ENCODE assay signal across 30 mouse cellular contexts in genomic region chr11:46698278-46698655, GRCm38 (mm10). TPM values are rescaled to one million over a fixed set of nuclear protein-coding genes. Genes with fewer than 3 reads are reported as not detected.
A peak's percentile ranks its signal among the peaks of the same experiment; 100 is the strongest.
DNase-seq lines count a peak whose midpoint lies in the region; ATAC-seq and TF ChIP-seq lines count a peak whose summit lies in the region.
"Had no signal": no experiment of that assay in that cellular context is flagged by ENCODE, and none has a peak within 500 bp of the region (broad histone marks: within the 10 kb centered on the region; RNA-seq: fewer than 3 reads in every experiment).

No protein-coding gene starts in this region.

- H3K36me3 ChIP-seq in kidney, adult 2 months (ENCODE audit: control insufficient read depth, insufficient read depth, low read length): no peaks in the 10 kb centered on the region
- no peaks in the 10 kb centered on the region for H3K36me3 ChIP-seq in liver, embryonic 15.5 days (replicated peaks)
- no peaks in the 10 kb centered on the region for H3K36me3 ChIP-seq in liver, embryonic 12.5 days
- H3K36me3 ChIP-seq in liver, postnatal 0 days (replicated peaks; ENCODE audit: insufficient read depth, low read length): no peaks in the 10 kb centered on the region
- H3K36me3 ChIP-seq in heart, adult 2 months (ENCODE audit: control insufficient read depth, insufficient read depth, low read length): no peaks in the 10 kb centered on the region
- H3K36me3 ChIP-seq: forebrain, embryonic 10.5 days; heart, embryonic 12.5 days; heart, embryonic 15.5 days; hindbrain, embryonic 10.5 days; hindbrain, embryonic 13.5 days had no signal

- peak overlapping the region; percentile 93 for H3K27ac ChIP-seq in kidney, adult 2 months (ENCODE audit: insufficient read depth, low read depth, low read length)
- 0 out of 2 replicates have a peak overlapping the region, but pooled peaks have one; percentile 29 for H3K27ac ChIP-seq in liver, embryonic 15.5 days (replicated peaks)
- no peak overlapping the region for H3K27ac ChIP-seq in liver, embryonic 12.5 days
- H3K27ac ChIP-seq in liver, postnatal 0 days (ENCODE audit: low read depth): no peak overlapping the region
- H3K27ac ChIP-seq in heart, adult 2 months: no peak overlapping the region
- H3K27ac ChIP-seq: forebrain, embryonic 10.5 days; forebrain, embryonic 13.5 days; heart, embryonic 15.5 days; hindbrain, embryonic 10.5 days; hindbrain, embryonic 13.5 days had no signal

- TF ChIP-seq CTCF in kidney, adult 2 months (conservative IDR thresholded peaks at IDR 0.05; ENCODE audit: insufficient read depth, insufficient read length, low read depth, low read length): no peak
- no peak for TF ChIP-seq CTCF in liver, postnatal 0 days (IDR thresholded peaks at IDR 0.05; ENCODE audit: low read depth)
- TF ChIP-seq CTCF in heart, adult 2 months (IDR thresholded peaks at IDR 0.05): no peak

- WGBS in kidney, adult 2 months: 75% methylated on average over 6 of the region's 6 CpGs
- WGBS in liver, embryonic 15.5 days (ENCODE audit: insufficient replicate concordance): 54% methylated on average over 6 of the region's 6 CpGs
- WGBS in liver, embryonic 12.5 days (ENCODE audit: insufficient replicate concordance): 54% methylated on average over 6 of the region's 6 CpGs
- WGBS in liver, postnatal 0 days (ENCODE audit: insufficient replicate concordance): 61% methylated on average over 6 of the region's 6 CpGs
- 69% methylated on average over 6 of the region's 6 CpGs for WGBS in heart, adult 2 months

- H3K4me1 ChIP-seq in kidney, adult 2 months (ENCODE audit: control insufficient read depth, insufficient read depth, low read length): peaks cover 3% of the 10 kb centered on the region; the same call in 1 of the 2 replicates
- H3K4me1 ChIP-seq in liver, embryonic 15.5 days (replicated peaks): no peaks in the 10 kb centered on the region
- no peaks in the 10 kb centered on the region for H3K4me1 ChIP-seq in liver, embryonic 12.5 days
- no peaks in the 10 kb centered on the region for H3K4me1 ChIP-seq in liver, postnatal 0 days (ENCODE audit: insufficient read depth)
- H3K4me1 ChIP-seq in heart, adult 2 months (ENCODE audit: control insufficient read depth, insufficient read depth, low read length): no peaks in the 10 kb centered on the region
- H3K4me1 ChIP-seq: forebrain, embryonic 10.5 days; forebrain, embryonic 13.5 days; heart, embryonic 15.5 days; hindbrain, embryonic 10.5 days; hindbrain, embryonic 13.5 days had no signal

- no peak for TF ChIP-seq POLR2A in kidney, adult 2 months (IDR thresholded peaks at IDR 0.05; ENCODE audit: low read depth, low read length)
- TF ChIP-seq POLR2A in heart, adult 2 months (IDR thresholded peaks at IDR 0.05; ENCODE audit: insufficient read depth, low read depth, low read length): no peak

- intact Hi-C loops in heart, adult 2 months (cut with DNase I): no loop called here

- no peak for ATAC-seq in liver, embryonic 15.5 days (ENCODE audit: insufficient read depth)
- no peak for ATAC-seq in liver, embryonic 12.5 days
- ATAC-seq in liver, postnatal 0 days: no peak
- ATAC-seq: activated CD4-positive, CD25-positive, alpha-beta regulatory T cell, adult 4 months; CD4-positive, CD25-positive, alpha-beta regulatory T cell, adult 4 months; forebrain, embryonic 13.5 days; forebrain, embryonic 16.5 days; hindbrain, embryonic 16.5 days had no signal

- H3K79me2 ChIP-seq in heart, adult 2 months (replicated peaks; ENCODE audit: control insufficient read depth, insufficient read depth, low read length): no peaks in the 10 kb centered on the region

- H3K9ac ChIP-seq in liver, embryonic 15.5 days: no peak overlapping the region
- no peak overlapping the region for H3K9ac ChIP-seq in liver, embryonic 12.5 days
- H3K9ac ChIP-seq in liver, postnatal 0 days (replicated peaks): no peak overlapping the region
- no peak overlapping the region for H3K9ac ChIP-seq in heart, adult 2 months (ENCODE audit: low read depth, low read length)
- H3K9ac ChIP-seq: forebrain, embryonic 13.5 days; heart, embryonic 12.5 days; heart, embryonic 15.5 days; hindbrain, embryonic 13.5 days had no signal

- no peak for DNase-seq in kidney, adult 2 months
- no peak for DNase-seq in kidney, adult 11 months
- DNase-seq in liver, postnatal 0 days: no peak
- DNase-seq in heart, adult 2 months: no peak
- DNase-seq: adrenal gland, adult 8-10 months; adrenal gland, postnatal 25 days; cerebellum, adult 18-20 months; cerebellum, adult 9-10 months; cerebellum, postnatal 14 days; gastrocnemius, postnatal 10 days; gastrocnemius, postnatal 36 days; heart, postnatal 10 days; heart, postnatal 36 days had no signal

- TF ChIP-seq EP300 in liver, postnatal 0 days (IDR thresholded peaks at IDR 0.05; ENCODE audit: low read depth): no peak
- TF ChIP-seq EP300 in heart, adult 2 months (IDR thresholded peaks at IDR 0.05; ENCODE audit: insufficient read depth, low read depth, low read length): no peak

- no peaks in the 10 kb centered on the region for H3K9me3 ChIP-seq in liver, embryonic 15.5 days (replicated peaks)
- H3K9me3 ChIP-seq in liver, embryonic 12.5 days (replicated peaks): 0 out of 2 replicates have a peak, but pooled peaks cover 4% of the 10 kb centered on the region
- no peaks in the 10 kb centered on the region for H3K9me3 ChIP-seq in liver, postnatal 0 days (ENCODE audit: low read length)
- H3K9me3 ChIP-seq: forebrain, embryonic 13.5 days; heart, embryonic 12.5 days; heart, embryonic 15.5 days; hindbrain, embryonic 10.5 days had no signal

- H3K4me3 ChIP-seq in kidney, adult 2 months (ENCODE audit: insufficient read depth, low read depth, low read length): peak overlapping the region; percentile 47
- no peak overlapping the region for H3K4me3 ChIP-seq in liver, embryonic 15.5 days (replicated peaks)
- H3K4me3 ChIP-seq in liver, embryonic 12.5 days: no peak overlapping the region
- H3K4me3 ChIP-seq in liver, postnatal 0 days (ENCODE audit: low read depth, low read length): no peak overlapping the region
- H3K4me3 ChIP-seq in heart, adult 2 months: no peak overlapping the region
- H3K4me3 ChIP-seq: forebrain, embryonic 10.5 days; forebrain, embryonic 13.5 days; heart, embryonic 12.5 days; heart, embryonic 15.5 days; hindbrain, embryonic 10.5 days; hindbrain, embryonic 13.5 days had no signal

- no peaks in the 10 kb centered on the region for H3K27me3 ChIP-seq in kidney, adult 2 months (replicated peaks; ENCODE audit: control insufficient read depth, insufficient read depth, low read length)
- no peaks in the 10 kb centered on the region for H3K27me3 ChIP-seq in liver, embryonic 15.5 days
- H3K27me3 ChIP-seq in liver, embryonic 12.5 days (replicated peaks): no peaks in the 10 kb centered on the region
- H3K27me3 ChIP-seq in liver, postnatal 0 days (ENCODE audit: insufficient read depth, low read length): no peaks in the 10 kb centered on the region
- H3K27me3 ChIP-seq in heart, adult 2 months (ENCODE audit: control insufficient read depth, insufficient read depth, low read length): no peaks in the 10 kb centered on the region
- H3K27me3 ChIP-seq: forebrain, embryonic 13.5 days; heart, embryonic 12.5 days; heart, embryonic 15.5 days; hindbrain, embryonic 13.5 days had no signal

- H3K4me2 ChIP-seq in liver, embryonic 15.5 days: peak overlapping the region; percentile 32; the same call in 1 of the 2 replicates
- H3K4me2 ChIP-seq in liver, embryonic 12.5 days: no peak overlapping the region
- peak overlapping the region; percentile 30; the same call in 1 of the 2 replicates for H3K4me2 ChIP-seq in liver, postnatal 0 days (ENCODE audit: low read depth, low read length)
- H3K4me2 ChIP-seq: forebrain, embryonic 13.5 days; heart, embryonic 12.5 days; heart, embryonic 15.5 days; hindbrain, embryonic 13.5 days had no signal

RNA-seq across cellular contexts. Expression of gene Timd2, which starts 8.6 kb away (rescaled TPM):
- polyA plus RNA-seq in kidney, adult 2 months (2012; rRNA removed): 7.5 and 10.1 TPM in 2 replicates
- polyA plus RNA-seq in liver, embryonic 15.5 days (2015; fragmentation: Nextera tagmentation; extraction: Ambion mirVana): 49.7 and 60.1 TPM in 2 replicates
- polyA plus RNA-seq in liver, embryonic 12.5 days (2016; fragmentation: Nextera tagmentation; extraction: Ambion mirVana): 9.8 and 10.3 TPM in 2 replicates
- polyA plus RNA-seq in liver, postnatal 0 days (2015; fragmentation: Nextera tagmentation; extraction: Ambion mirVana): 49.1 and 49.2 TPM in 2 replicates
- not detected for total RNA-seq in heart, adult 2 months (2021)
- polyA plus RNA-seq in heart, adult 2 months (2012; rRNA removed): not detected in 2 replicates
- total RNA-seq: adrenal gland, adult 8-10 months; adrenal gland, postnatal 25 days; gastrocnemius, adult 18-20 months; gastrocnemius, postnatal 10 days; gastrocnemius, postnatal 36 days; granulocyte monocyte progenitor cell, adult 5-6 weeks; heart, postnatal 10 days; heart, postnatal 36 days had no signal
- polyA plus RNA-seq: brain, embryonic 14.5 days; C2C12; embryonic facial prominence, embryonic 11.5 days; forebrain, embryonic 13.5 days; heart, embryonic 15.5 days; hindbrain, embryonic 13.5 days; hindbrain, embryonic 16.5 days had no signal

RNA-seq across cellular contexts. Expression of gene Havcr1, which starts 36.6 kb away (rescaled TPM):
- polyA plus RNA-seq in kidney, adult 2 months (2012; rRNA removed): 23.4 and 31.7 TPM in 2 replicates
- polyA plus RNA-seq in liver, embryonic 15.5 days (2015; fragmentation: Nextera tagmentation; extraction: Ambion mirVana): 0.09 TPM in 1 of 2 replicates, not detected in the other
- not detected in 2 replicates for polyA plus RNA-seq in liver, embryonic 12.5 days (2016; fragmentation: Nextera tagmentation; extraction: Ambion mirVana)
- polyA plus RNA-seq in liver, postnatal 0 days (2015; fragmentation: Nextera tagmentation; extraction: Ambion mirVana): 0.07 TPM in 1 of 2 replicates, not detected in the other
- not detected for total RNA-seq in heart, adult 2 months (2021)
- polyA plus RNA-seq in heart, adult 2 months (2012; rRNA removed): not detected in 2 replicates
- total RNA-seq: adrenal gland, postnatal 25 days; gastrocnemius, adult 18-20 months; gastrocnemius, postnatal 36 days; granulocyte monocyte progenitor cell, adult 5-6 weeks; heart, postnatal 10 days; heart, postnatal 36 days had no signal
- polyA plus RNA-seq: activated CD4-positive, CD25-positive, alpha-beta regulatory T cell, adult 4 months; C2C12; embryonic facial prominence, embryonic 11.5 days; forebrain, embryonic 10.5 days; forebrain, embryonic 13.5 days; forebrain, embryonic 16.5 days; heart, embryonic 12.5 days; hindbrain, embryonic 13.5 days; hindbrain, embryonic 16.5 days had no signal

Comparison
In these comparisons a context has a peak if more than half of its experiments do, and no peak if none do; other contexts are left out.
1. H3K27ac ChIP-seq: peak in kidney, adult 2 months (single experiment) and liver, embryonic 15.5 days (single experiment); none in liver, embryonic 12.5 days (single experiment), liver, postnatal 0 days (single experiment) and heart, adult 2 months (single experiment).
2. RNA of gene Havcr1, which starts 36.6 kb away (polyA plus RNA-seq): 23.4 to 31.7 TPM in kidney, adult 2 months; not detected in liver, embryonic 12.5 days, 0.07 TPM in liver, postnatal 0 days, 0.09 TPM in liver, embryonic 15.5 days and not detected in heart, adult 2 months; every median in the first group is over 10 times any median in the second.